Mouse (Mus musculus): ENCODE data around the gene Mrpl34. TPM values are rescaled to one million over a fixed set of nuclear protein-coding genes. Genes with fewer than 3 reads are reported as not detected.

The Mrpl34 gene
- polyA plus RNA-seq, 1 experiment from 2014 or later, result 191 TPM

- no peak overlapping the region for H3K9ac ChIP-seq (ENCODE audit: low read length)
- H3K9me3 ChIP-seq (ENCODE audit: control insufficient read depth, low read length), result no peaks in the 10 kb centered on the region
- H3K4me3 ChIP-seq (ENCODE audit: low read depth, low read length), result no peak overlapping the region
- H3K36me3 ChIP-seq (ENCODE audit: control insufficient read depth, insufficient read depth, low read length), result peaks cover 47% of the 10 kb centered on the region
- H3K27me3 ChIP-seq (replicated peaks; ENCODE audit: control insufficient read depth, insufficient read depth, low read length), result no peaks in the 10 kb centered on the region
- 79% methylated on average over 5 of the region's 5 CpGs for WGBS
- ATAC-seq (replicated peaks; ENCODE audit: low FRiP score, low TSS enrichment, low read depth), result no peak
- no peak for DNase-seq (ENCODE audit: low spot score)
- H3K4me1 ChIP-seq (replicated peaks; ENCODE audit: control insufficient read depth, insufficient read depth, low read length), result peaks cover 14% of the 10 kb centered on the region
- no peak overlapping the region for H3K27ac ChIP-seq (ENCODE audit: low read depth)
- no peak overlapping the region for H3K4me2 ChIP-seq (ENCODE audit: low read length)
These were observed 6.1 kb downstream of the Mrpl34 start for GRCm38 (mm10) chr8:71470913-71471255.

GRCm38 (mm10) chr8:71471861-71472260, 7.1 kb downstream of the Mrpl34 start:
- DNase-seq (ENCODE audit: low spot score) (no peak), ATAC-seq (replicated peaks; ENCODE audit: low FRiP score, low TSS enrichment, low read depth) (no peak)
- no peak overlapping the region for H3K27ac ChIP-seq (ENCODE audit: low read depth)
- no peak overlapping the region for H3K4me3 ChIP-seq (ENCODE audit: low read depth, low read length)
- H3K9me3 ChIP-seq (ENCODE audit: control insufficient read depth, low read length), result no peaks in the 10 kb centered on the region
- no peak overlapping the region for H3K4me2 ChIP-seq (ENCODE audit: low read length)
- H3K9ac ChIP-seq (ENCODE audit: low read length), result no peak overlapping the region
- WGBS, result 93% methylated on average over 17 of the region's 17 CpGs
- peaks cover 47% of the 10 kb centered on the region for H3K36me3 ChIP-seq (ENCODE audit: control insufficient read depth, insufficient read depth, low read length)
- H3K27me3 ChIP-seq (replicated peaks; ENCODE audit: control insufficient read depth, insufficient read depth, low read length), result no peaks in the 10 kb centered on the region
- H3K4me1 ChIP-seq (replicated peaks; ENCODE audit: control insufficient read depth, insufficient read depth, low read length), result peaks cover 16% of the 10 kb centered on the region

GRCm38 (mm10) chr8:71472601-71473386, 8.0 kb downstream of the Mrpl34 start:
- DNase-seq (ENCODE audit: low spot score), result no peak
- WGBS, result 84% methylated on average over 8 of the region's 8 CpGs
- peaks cover 47% of the 10 kb centered on the region for H3K36me3 ChIP-seq (ENCODE audit: control insufficient read depth, insufficient read depth, low read length)
- H3K9ac ChIP-seq (ENCODE audit: low read length), result no peak overlapping the region
- no peak overlapping the region for H3K27ac ChIP-seq (ENCODE audit: low read depth)
- no peak overlapping the region for H3K4me3 ChIP-seq (ENCODE audit: low read depth, low read length)
- H3K4me1 ChIP-seq (replicated peaks; ENCODE audit: control insufficient read depth, insufficient read depth, low read length), result peaks cover 21% of the 10 kb centered on the region
- ATAC-seq (replicated peaks; ENCODE audit: low FRiP score, low TSS enrichment, low read depth), result no peak
- H3K27me3 ChIP-seq (replicated peaks; ENCODE audit: control insufficient read depth, insufficient read depth, low read length), result no peaks in the 10 kb centered on the region
- no peaks in the 10 kb centered on the region for H3K9me3 ChIP-seq (ENCODE audit: control insufficient read depth, low read length)
- no peak overlapping the region for H3K4me2 ChIP-seq (ENCODE audit: low read length)

- no peaks in the 10 kb centered on the region for H3K9me3 ChIP-seq (ENCODE audit: control insufficient read depth, low read length)
- DNase-seq (ENCODE audit: low spot score) (no peak), ATAC-seq (replicated peaks; ENCODE audit: low FRiP score, low TSS enrichment, low read depth) (no peak)
- H3K4me3 ChIP-seq (ENCODE audit: low read depth, low read length), result no peak overlapping the region
- H3K36me3 ChIP-seq (ENCODE audit: control insufficient read depth, insufficient read depth, low read length), result peaks cover 55% of the 10 kb centered on the region
- no peak overlapping the region for H3K4me2 ChIP-seq (ENCODE audit: low read length)
- H3K27me3 ChIP-seq (replicated peaks; ENCODE audit: control insufficient read depth, insufficient read depth, low read length), result no peaks in the 10 kb centered on the region
- H3K4me1 ChIP-seq (replicated peaks; ENCODE audit: control insufficient read depth, insufficient read depth, low read length), result peaks cover 21% of the 10 kb centered on the region
- 91% methylated on average over 18 of the region's 18 CpGs for WGBS
- no peak overlapping the region for H3K27ac ChIP-seq (ENCODE audit: low read depth)
- H3K9ac ChIP-seq (ENCODE audit: low read length), result no peak overlapping the region
These were observed 9.6 kb downstream of the Mrpl34 start for GRCm38 (mm10) chr8:71474344-71474743.

- 90% methylated on average over 25 of the region's 25 CpGs for WGBS
- H3K4me3 ChIP-seq (ENCODE audit: low read depth, low read length), result no peak overlapping the region
- DNase-seq (ENCODE audit: low spot score), result no peak
- H3K27me3 ChIP-seq (replicated peaks; ENCODE audit: control insufficient read depth, insufficient read depth, low read length), result no peaks in the 10 kb centered on the region
- H3K9me3 ChIP-seq (ENCODE audit: control insufficient read depth, low read length), result no peaks in the 10 kb centered on the region
- H3K36me3 ChIP-seq (ENCODE audit: control insufficient read depth, insufficient read depth, low read length), result peaks cover 60% of the 10 kb centered on the region
- H3K27ac ChIP-seq (ENCODE audit: low read depth), result no peak overlapping the region
- H3K9ac ChIP-seq (ENCODE audit: low read length), result no peak overlapping the region
- peaks cover 16% of the 10 kb centered on the region for H3K4me1 ChIP-seq (replicated peaks; ENCODE audit: control insufficient read depth, insufficient read depth, low read length)
- H3K4me2 ChIP-seq (ENCODE audit: low read length), result no peak overlapping the region
- ATAC-seq (replicated peaks; ENCODE audit: low FRiP score, low TSS enrichment, low read depth), result no peak
These were observed 10.3 kb downstream of the Mrpl34 start for GRCm38 (mm10) chr8:71474785-71475701.

GRCm38 (mm10) chr8:71475702-71476075, 10.9 kb downstream of the Mrpl34 start:
- Histone ChIP-seq H3K9me3 (ENCODE audit: control insufficient read depth, low read length) (no peaks in the 10 kb centered on the region), H3K36me3 (ENCODE audit: control insufficient read depth, insufficient read depth, low read length) (peaks cover 66% of the 10 kb centered on the region), H3K4me2 (ENCODE audit: low read length) (peak overlapping the region; percentile 79), H3K4me3 (ENCODE audit: low read depth, low read length) (peak overlapping the region; percentile 51), H3K27me3 (replicated peaks; ENCODE audit: control insufficient read depth, insufficient read depth, low read length) (no peaks in the 10 kb centered on the region), H3K4me1 (replicated peaks; ENCODE audit: control insufficient read depth, insufficient read depth, low read length) (peaks cover 10% of the 10 kb centered on the region), H3K9ac (ENCODE audit: low read length) (peak overlapping the region; percentile 63), H3K27ac (ENCODE audit: low read depth) (no peak overlapping the region)
- DNase-seq (ENCODE audit: low spot score) (peak; percentile 60), ATAC-seq (replicated peaks; ENCODE audit: low FRiP score, low TSS enrichment, low read depth) (0 out of 2 replicates have a peak, but pooled peaks have one; percentile 24)
- WGBS, result 24% methylated on average over 4 of the region's 4 CpGs

GRCm38 (mm10) chr8:71476099-71476940, 11.6 kb downstream of the Mrpl34 start:
- peaks cover 10% of the 10 kb centered on the region for H3K4me1 ChIP-seq (replicated peaks; ENCODE audit: control insufficient read depth, insufficient read depth, low read length)
- H3K4me3 ChIP-seq (ENCODE audit: low read depth, low read length), result peak overlapping the region; percentile 51
- H3K9ac ChIP-seq (ENCODE audit: low read length), result peak overlapping the region; percentile 63
- no peaks in the 10 kb centered on the region for H3K27me3 ChIP-seq (replicated peaks; ENCODE audit: control insufficient read depth, insufficient read depth, low read length)
- 1% methylated on average over 106 of the region's 121 CpGs for WGBS
- DNase-seq (ENCODE audit: low spot score), result peak; percentile 91
- peak overlapping the region; percentile 79 for H3K4me2 ChIP-seq (ENCODE audit: low read length)
- H3K27ac ChIP-seq (ENCODE audit: low read depth), result peak overlapping the region; percentile 78
- H3K36me3 ChIP-seq (ENCODE audit: control insufficient read depth, insufficient read depth, low read length), result peaks cover 62% of the 10 kb centered on the region
- H3K9me3 ChIP-seq (ENCODE audit: control insufficient read depth, low read length), result no peaks in the 10 kb centered on the region
- ATAC-seq (replicated peaks; ENCODE audit: low FRiP score, low TSS enrichment, low read depth), result peak; percentile 73

- ATAC-seq (replicated peaks; ENCODE audit: low FRiP score, low TSS enrichment, low read depth), result no peak
- no peak overlapping the region for H3K27ac ChIP-seq (ENCODE audit: low read depth)
- peak; percentile 58 for DNase-seq (ENCODE audit: low spot score)
- H3K9me3 ChIP-seq (ENCODE audit: control insufficient read depth, low read length), result no peaks in the 10 kb centered on the region
- peaks cover 10% of the 10 kb centered on the region for H3K4me1 ChIP-seq (replicated peaks; ENCODE audit: control insufficient read depth, insufficient read depth, low read length)
- WGBS, result 49% methylated on average over 14 of the region's 14 CpGs
- H3K4me2 ChIP-seq (ENCODE audit: low read length), result peak overlapping the region; percentile 79
- H3K36me3 ChIP-seq (ENCODE audit: control insufficient read depth, insufficient read depth, low read length), result peaks cover 55% of the 10 kb centered on the region
- H3K27me3 ChIP-seq (replicated peaks; ENCODE audit: control insufficient read depth, insufficient read depth, low read length), result no peaks in the 10 kb centered on the region
- peak overlapping the region; percentile 51; the same call in 1 of the 2 replicates for H3K4me3 ChIP-seq (ENCODE audit: low read depth, low read length)
- H3K9ac ChIP-seq (ENCODE audit: low read length), result peak overlapping the region; percentile 63; the same call in 1 of the 2 replicates
These were observed 12.6 kb downstream of the Mrpl34 start for GRCm38 (mm10) chr8:71477196-71477845.
